Mouse (Mus musculus): ENCODE measurements around the gene Grhl1.
A peak's percentile ranks its signal among the peaks of the same experiment; 100 is the strongest.
"Not testable (repeated sequence)": the region's sequence is repeated elsewhere in the genome, so short reads cannot be mapped to it uniquely, and the experiment has no call there.

The Grhl1 gene

GRCm38 (mm10) chr12:24571523-24572392 is at the start of gene Grhl1:
Gene Grhl1, plus strand, starts transcription at chr12:24572283.
- DNase-seq (ENCODE audit: low spot score) = peak; percentile 96

GRCm38 (mm10) chr12:24525065-24525464 is 47.0 kb upstream of the Grhl1 start:
- DNase-seq (ENCODE audit: low spot score) = not testable (repeated sequence)

- DNase-seq (ENCODE audit: low spot score) = no peak
These were observed 35.7 kb upstream of the Grhl1 start for GRCm38 (mm10) chr12:24536390-24536789.

- no peak for DNase-seq (ENCODE audit: low spot score)
These were observed 34.9 kb upstream of the Grhl1 start for GRCm38 (mm10) chr12:24537201-24537600.

GRCm38 (mm10) chr12:24537965-24538364 is 34.1 kb upstream of the Grhl1 start:
- DNase-seq (ENCODE audit: low spot score) = no peak

- DNase-seq (ENCODE audit: low spot score) = no peak
These were observed 30.5 kb upstream of the Grhl1 start for GRCm38 (mm10) chr12:24541426-24542154.

GRCm38 (mm10) chr12:24547686-24548085 is 24.4 kb upstream of the Grhl1 start:
- DNase-seq (ENCODE audit: low spot score) = no peak

- no peak for DNase-seq (ENCODE audit: low spot score)
These were observed 23.2 kb upstream of the Grhl1 start for GRCm38 (mm10) chr12:24548885-24549284.

- DNase-seq (ENCODE audit: low spot score) = no peak
These were observed 19.6 kb upstream of the Grhl1 start for GRCm38 (mm10) chr12:24552531-24552930.

- DNase-seq (ENCODE audit: low spot score) = no peak
These were observed 16.1 kb upstream of the Grhl1 start for GRCm38 (mm10) chr12:24555976-24556375.

- no peak for DNase-seq (ENCODE audit: low spot score)
These were observed 8.6 kb upstream of the Grhl1 start for GRCm38 (mm10) chr12:24563395-24563960.

GRCm38 (mm10) chr12:24565311-24565710 is 6.8 kb upstream of the Grhl1 start:
- DNase-seq (ENCODE audit: low spot score) = no peak

GRCm38 (mm10) chr12:24567606-24568005 is 4.5 kb upstream of the Grhl1 start:
- no peak for DNase-seq (ENCODE audit: low spot score)

- no peak for DNase-seq (ENCODE audit: low spot score)
These were observed 565 bp downstream of the Grhl1 start for GRCm38 (mm10) chr12:24572421-24573274.

- DNase-seq (ENCODE audit: low spot score) = no peak
These were observed 1.1 kb downstream of the Grhl1 start for GRCm38 (mm10) chr12:24573275-24573580.

- DNase-seq (ENCODE audit: low spot score) = no peak
These were observed 2.8 kb downstream of the Grhl1 start for GRCm38 (mm10) chr12:24574870-24575269.

GRCm38 (mm10) chr12:24580452-24580851 is 8.4 kb downstream of the Grhl1 start:
- no peak for DNase-seq (ENCODE audit: low spot score)

- DNase-seq (ENCODE audit: low spot score) = no peak
These were observed 9.1 kb downstream of the Grhl1 start for GRCm38 (mm10) chr12:24580996-24581683.

- DNase-seq (ENCODE audit: low spot score) = no peak
These were observed 11.6 kb downstream of the Grhl1 start for GRCm38 (mm10) chr12:24583653-24584052.

GRCm38 (mm10) chr12:24584835-24585234 is 12.8 kb downstream of the Grhl1 start:
- no peak for DNase-seq (ENCODE audit: low spot score)

GRCm38 (mm10) chr12:24586193-24586592 is 14.1 kb downstream of the Grhl1 start:
- no peak for DNase-seq (ENCODE audit: low spot score)

All from testis, postnatal 14 days (tissue).